Mouse (Mus musculus) brain, embryonic 14.5 days (tissue): ENCODE measurements at regions not wholly inside any gene's neighbourhood (a gene's known extent, or its start where the extent isn't known, plus 50 kb on each side); places are given as distances from the start of the nearest gene placed in this dataset.

Experiments used
- CTCF ChIP-seq: fragments of 200-500 bp; IDR thresholded peaks from 2 replicates; pipeline ENCODE4 v1.5.1; 2012; ENCODE audit warnings: inconsistent platforms, mild to moderate bottlenecking, moderate library complexity, borderline replicate concordance; ENCODE audit not compliant: insufficient read depth, insufficient read length; ENCODE audit errors: extremely low read depth
- POLR2A ChIP-seq: fragments of 200-500 bp; IDR thresholded peaks from 2 replicates; pipeline ENCODE4 v1.6.1; 2012; ENCODE audit warnings: mild to moderate bottlenecking, inconsistent platforms, borderline replicate concordance; ENCODE audit not compliant: poor library complexity, insufficient read depth, insufficient read length, severe bottlenecking; ENCODE audit errors: extremely low read depth

DNA sequence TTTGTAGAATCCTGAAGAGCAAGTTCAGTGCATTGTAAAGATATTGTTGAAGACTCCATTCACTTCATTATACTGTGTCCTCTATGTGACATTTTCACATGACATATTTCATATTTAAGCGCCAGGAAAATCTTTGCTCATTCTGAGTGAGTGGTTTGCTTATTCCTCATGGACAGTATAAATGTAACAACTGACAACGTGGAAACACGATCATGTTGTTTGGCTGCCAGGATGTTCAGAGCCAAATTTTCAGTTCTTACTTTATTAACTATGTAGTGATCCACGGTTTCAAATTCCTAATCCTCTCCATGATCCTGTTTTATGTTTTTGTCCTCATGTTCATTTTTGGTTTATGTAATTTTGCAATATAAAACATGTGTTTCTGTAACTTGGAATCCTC is 93.0 kb upstream of the Tex13c2 start:
- no peak for TF ChIP-seq CTCF
- no peak for TF ChIP-seq POLR2A
